In the genomic region with DNA sequence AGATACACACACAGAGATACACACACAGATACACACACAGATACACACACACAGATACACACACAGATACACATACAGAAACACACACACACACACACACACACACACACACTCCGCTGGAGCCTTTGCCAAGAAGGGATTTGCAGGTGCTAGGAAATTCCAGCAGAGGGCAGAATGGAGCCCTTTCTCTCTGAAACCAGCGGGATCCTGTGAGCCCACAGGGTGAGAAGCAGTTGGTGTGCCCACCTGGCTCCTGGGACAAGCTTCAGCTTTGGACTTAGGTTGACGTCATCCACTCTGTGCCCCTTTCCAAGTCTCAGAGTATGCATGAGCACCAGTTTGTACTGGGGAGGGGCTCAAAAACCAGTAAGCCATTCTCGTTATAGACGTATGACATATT, we compare ENCODE assay signal across 10 mouse cellular contexts. TPM values are rescaled to one million over a fixed set of nuclear protein-coding genes. Genes with fewer than 3 reads are reported as not detected.
DNase-seq lines count a peak whose midpoint lies in the region; TF ChIP-seq lines count a peak whose summit lies in the region.
"Had no signal": no experiment of that assay in that cellular context is flagged by ENCODE, and none has a peak within 500 bp of the region (broad histone marks: within the 10 kb centered on the region; RNA-seq: fewer than 3 reads in every experiment).

No protein-coding gene starts in this region.

- intact Hi-C loops in gastrocnemius, adult 2 months (cut with DNase I): no loop called here

- H3K4me3 ChIP-seq in gastrocnemius, adult 2 months: no peak overlapping the region
- no peak overlapping the region for H3K4me3 ChIP-seq in lung, adult 2 months (replicated peaks; ENCODE audit: extremely low read depth, low read depth, low read length)
- no peak overlapping the region for H3K4me3 ChIP-seq in bone marrow, adult 2 months (replicated peaks; ENCODE audit: control insufficient read depth, low read depth, low read length)
- no peak overlapping the region for H3K4me3 ChIP-seq in small intestine, adult 2 months (ENCODE audit: low read depth, low read length)
- H3K4me3 ChIP-seq: limb, embryonic 12.5 days had no signal

- no peak overlapping the region for H3K27ac ChIP-seq in gastrocnemius, adult 2 months
- H3K27ac ChIP-seq in bone marrow, adult 2 months (ENCODE audit: control insufficient read depth, insufficient read depth, low read depth, low read length, poor library complexity): no peak overlapping the region
- H3K27ac ChIP-seq in small intestine, adult 2 months (ENCODE audit: insufficient read depth, low read depth, low read length): no peak overlapping the region
- H3K27ac ChIP-seq: limb, embryonic 12.5 days had no signal

- DNase-seq in gastrocnemius, adult 2 months: no peak
- DNase-seq in gastrocnemius, adult 8-10 months (ENCODE audit: low spot score in 2 of 2): no peak
- no peak for DNase-seq in lung, adult 2 months
- no peak for DNase-seq in lung, postnatal 10 days
- DNase-seq in gastrocnemius, postnatal 10 days: no peak
- DNase-seq in left cerebral cortex, adult 11 months (ENCODE audit: low spot score): no peak
- DNase-seq: cerebellum, adult 8-10 months had no signal

- no peaks in the 10 kb centered on the region for H3K4me1 ChIP-seq in lung, adult 2 months (ENCODE audit: control insufficient read depth, insufficient read depth, low read length)
- no peaks in the 10 kb centered on the region for H3K4me1 ChIP-seq in bone marrow, adult 2 months (ENCODE audit: control insufficient read depth, insufficient read depth, low read length)
- no peaks in the 10 kb centered on the region for H3K4me1 ChIP-seq in small intestine, adult 2 months (ENCODE audit: control insufficient read depth, insufficient read depth, insufficient read length, low read length)
- H3K4me1 ChIP-seq: limb, embryonic 12.5 days had no signal

- peak; percentile 9; the same call in 1 of the 2 replicates for TF ChIP-seq CTCF in gastrocnemius, adult 2 months (IDR thresholded peaks at IDR 0.05)
- TF ChIP-seq CTCF in lung, adult 2 months (IDR thresholded peaks at IDR 0.05; ENCODE audit: insufficient read depth, low read length): 0 out of 2 replicates have a peak, but pooled peaks have one; percentile 0
- TF ChIP-seq CTCF in bone marrow, adult 2 months (IDR thresholded peaks at IDR 0.05; ENCODE audit: control insufficient read depth, insufficient read depth, low read length): peak; percentile 27; the same call in 1 of the 2 replicates
- 0 out of 2 replicates have a peak, but pooled peaks have one; percentile 24 for TF ChIP-seq CTCF in small intestine, adult 2 months (IDR thresholded peaks at IDR 0.05; ENCODE audit: extremely low read depth, insufficient read length, insufficient replicate concordance, low read depth, low read length)

- no peaks in the 10 kb centered on the region for H3K36me3 ChIP-seq in small intestine, adult 2 months (ENCODE audit: control insufficient read depth, insufficient read depth, low read length)
- H3K36me3 ChIP-seq: limb, embryonic 12.5 days had no signal

- no peaks in the 10 kb centered on the region for H3K27me3 ChIP-seq in small intestine, adult 2 months (ENCODE audit: control insufficient read depth, insufficient read depth, low read length)
- H3K27me3 ChIP-seq: limb, embryonic 12.5 days had no signal

- WGBS in lung, adult 2 months: 54% methylated on average over 5 of the region's 5 CpGs
- WGBS in bone marrow, adult 2 months: 55% methylated on average over 5 of the region's 5 CpGs
- 59% methylated on average over 5 of the region's 5 CpGs for WGBS in small intestine, adult 2 months

- no peak for TF ChIP-seq POLR2A in lung, adult 2 months (IDR thresholded peaks at IDR 0.05; ENCODE audit: borderline replicate concordance, extremely low read depth, low read depth, low read length)
- TF ChIP-seq POLR2A in bone marrow, adult 2 months (IDR thresholded peaks at IDR 0.05; ENCODE audit: borderline replicate concordance, control insufficient read depth, low read depth, low read length): no peak
- TF ChIP-seq POLR2A in small intestine, adult 2 months (IDR thresholded peaks at IDR 0.05; ENCODE audit: low read depth, low read length): no peak

RNA-seq across cellular contexts. Expression of gene G3bp1, which starts 41.9 kb away (rescaled TPM):
- 10 to 100 TPM; 52.5 to 55.5 TPM for total RNA-seq in gastrocnemius, adult 2 months (2021)
- total RNA-seq in gastrocnemius, adult 8-10 months (2022): 10 to 100 TPM; 57.3 to 63.3 (median 62.0) TPM
- 20.5 and 21.8 TPM in 2 replicates for polyA plus RNA-seq in lung, adult 2 months (2012; rRNA removed)
- 29.5 and 38.1 TPM in 2 replicates for polyA plus RNA-seq in bone marrow, adult 2 months (2011; ENCODE audit: insufficient read depth, insufficient read length, low replicate concordance, missing spikeins)
- polyA plus RNA-seq in small intestine, adult 2 months (2012; rRNA removed): 5.9 and 10.4 TPM in 2 replicates
- total RNA-seq in gastrocnemius, postnatal 10 days (2021): 10 to 100 TPM; 66.0 to 69.4 TPM

RNA-seq across cellular contexts. Expression of gene Atox1, which starts 50.3 kb away (rescaled TPM):
- total RNA-seq in gastrocnemius, adult 2 months (2021): 10 to 100 TPM; 41.3 to 45.4 TPM
- 10 to 100 TPM; 42.0 to 46.5 (median 45.9) TPM for total RNA-seq in gastrocnemius, adult 8-10 months (2022)
- polyA plus RNA-seq in lung, adult 2 months (2012; rRNA removed): 243 and 337 TPM in 2 replicates
- 75.4 and 128 TPM in 2 replicates for polyA plus RNA-seq in bone marrow, adult 2 months (2011; ENCODE audit: insufficient read depth, insufficient read length, low replicate concordance, missing spikeins)
- polyA plus RNA-seq in small intestine, adult 2 months (2012; rRNA removed): 318 and 485 TPM in 2 replicates
- 10 to 100 TPM; 66.8 to 84.1 TPM for total RNA-seq in gastrocnemius, postnatal 10 days (2021)
